Mouse (Mus musculus) right cerebral cortex, postnatal 25 days (tissue): ENCODE results near the gene Sel1l.
"Not testable (repeated sequence)": the region's sequence is repeated elsewhere in the genome, so short reads cannot be mapped to it uniquely, and the experiment has no call there.

Experiments used
- DNase-seq: peaks from one replicate; pipeline ENCODE4 v3.0.0; 2022

Sel1l gene

DNA sequence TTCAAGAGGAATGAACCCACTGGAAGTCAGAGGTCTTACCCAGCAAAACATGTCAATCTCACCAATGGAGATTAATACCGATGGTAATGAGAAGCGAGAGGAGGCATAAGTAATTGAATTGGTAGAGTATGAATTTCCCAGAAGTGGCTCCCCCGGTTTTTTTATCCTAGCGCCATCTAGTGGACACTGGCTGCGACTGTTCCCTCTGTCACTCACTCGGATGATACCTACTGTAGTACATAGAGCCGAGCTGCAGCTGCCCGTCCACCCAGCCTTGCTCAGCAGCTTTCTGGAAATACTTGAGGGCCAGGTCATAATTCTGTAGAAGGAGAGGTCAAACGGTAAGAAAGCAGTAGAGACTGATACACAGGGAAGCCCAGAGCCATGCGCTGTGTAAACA, 33.0 kb downstream of the Sel1l start:
- DNase-seq, result peak; percentile 47

DNA sequence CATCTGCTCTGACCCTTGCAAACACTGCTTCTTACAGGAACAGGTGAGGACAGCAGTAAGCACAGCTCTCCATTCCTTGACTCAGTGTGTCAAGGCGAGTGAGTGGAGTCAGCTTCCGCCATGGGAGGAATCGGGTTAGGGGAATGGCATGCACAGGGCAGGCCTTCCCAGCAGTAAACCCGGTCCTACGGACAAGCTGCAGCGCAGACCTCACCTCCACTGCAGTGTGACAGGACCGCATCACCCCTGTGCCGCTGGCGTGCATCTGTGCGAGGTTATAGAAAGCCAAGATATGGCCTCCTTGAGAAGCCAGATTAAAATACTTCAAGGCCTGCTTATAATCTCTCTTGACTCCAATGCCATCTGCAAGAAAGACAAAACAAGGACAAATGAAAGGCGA, 33.4 kb downstream of the Sel1l start:
- no peak for DNase-seq

DNA sequence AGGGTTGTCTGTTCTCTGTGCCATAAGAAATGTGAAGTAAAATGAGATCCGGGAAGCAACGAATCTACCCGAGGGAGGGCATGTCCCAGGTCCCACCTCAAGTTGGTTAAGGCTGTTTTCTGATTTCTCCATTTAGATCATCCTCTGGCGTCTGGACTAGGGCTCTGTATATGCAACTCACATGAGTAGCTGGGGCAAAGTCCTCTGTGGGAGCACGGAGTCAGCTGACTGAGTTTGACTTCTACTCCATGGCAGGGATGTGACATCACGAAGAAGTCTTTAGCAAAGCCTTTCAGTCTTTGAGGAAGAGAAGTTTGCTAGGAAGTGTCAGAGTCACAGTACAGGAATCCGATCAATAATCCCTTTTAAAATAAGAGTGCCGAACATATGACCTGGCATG, 40.0 kb downstream of the Sel1l start:
- no peak for DNase-seq

DNA sequence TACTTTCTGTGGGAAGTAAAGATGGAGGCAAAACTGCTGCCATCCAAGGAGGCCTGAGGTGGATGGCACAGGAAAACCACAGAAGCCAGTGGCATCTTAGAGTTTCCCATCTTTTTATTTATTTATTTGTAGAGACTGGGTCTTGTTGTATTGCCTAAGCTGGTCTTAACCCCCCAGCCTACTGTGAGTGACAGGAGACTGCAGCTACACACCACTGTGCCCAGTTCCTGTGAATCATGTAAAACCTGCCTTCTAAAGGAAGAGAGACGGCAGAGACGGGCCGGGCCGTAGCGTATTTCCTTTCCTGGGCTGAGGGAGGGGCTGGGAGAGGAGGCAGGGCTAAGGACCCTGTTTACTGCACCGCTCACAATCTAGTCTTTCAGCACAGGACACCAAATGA, 41.2 kb downstream of the Sel1l start:
- no peak for DNase-seq

DNA sequence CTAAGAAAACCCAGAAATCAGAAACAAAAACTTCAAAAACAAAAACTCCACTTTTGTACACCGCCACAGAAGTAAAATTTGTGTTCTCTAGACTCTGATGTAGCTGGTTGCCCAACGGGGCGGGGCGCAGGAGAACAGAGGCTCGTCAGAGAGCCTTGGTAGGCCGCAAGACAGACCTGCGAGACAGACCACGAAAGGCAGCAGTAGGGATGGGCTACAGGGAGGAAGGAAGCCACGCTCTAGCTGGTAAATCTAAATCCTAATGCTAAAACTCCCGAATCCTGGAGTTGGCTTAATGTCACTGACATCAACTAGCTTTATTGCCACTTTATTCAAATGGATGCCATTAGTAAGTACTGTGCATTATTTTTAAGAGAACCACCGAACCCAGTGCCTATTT, 41.9 kb downstream of the Sel1l start:
- no peak for DNase-seq

DNA sequence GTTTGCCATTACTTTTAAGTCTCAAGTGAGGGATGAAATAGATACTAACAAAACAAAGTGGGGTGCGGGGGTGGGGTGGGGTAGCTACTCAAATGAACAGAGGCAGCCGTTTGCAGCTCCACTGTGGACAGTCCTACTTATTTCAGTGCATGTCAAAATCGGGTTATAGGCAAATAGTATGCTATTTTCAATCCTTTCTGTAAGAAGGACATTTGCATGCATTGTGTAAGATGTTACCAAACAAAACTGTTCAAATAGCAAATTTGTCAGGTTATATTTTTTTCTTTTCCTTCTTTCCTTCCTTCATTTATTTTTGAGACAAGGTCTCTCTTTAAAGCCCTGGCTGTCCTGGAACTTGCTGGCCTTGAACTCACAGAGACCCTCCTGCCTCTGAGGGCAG, 44.7 kb downstream of the Sel1l start:
- DNase-seq, result no peak

DNA sequence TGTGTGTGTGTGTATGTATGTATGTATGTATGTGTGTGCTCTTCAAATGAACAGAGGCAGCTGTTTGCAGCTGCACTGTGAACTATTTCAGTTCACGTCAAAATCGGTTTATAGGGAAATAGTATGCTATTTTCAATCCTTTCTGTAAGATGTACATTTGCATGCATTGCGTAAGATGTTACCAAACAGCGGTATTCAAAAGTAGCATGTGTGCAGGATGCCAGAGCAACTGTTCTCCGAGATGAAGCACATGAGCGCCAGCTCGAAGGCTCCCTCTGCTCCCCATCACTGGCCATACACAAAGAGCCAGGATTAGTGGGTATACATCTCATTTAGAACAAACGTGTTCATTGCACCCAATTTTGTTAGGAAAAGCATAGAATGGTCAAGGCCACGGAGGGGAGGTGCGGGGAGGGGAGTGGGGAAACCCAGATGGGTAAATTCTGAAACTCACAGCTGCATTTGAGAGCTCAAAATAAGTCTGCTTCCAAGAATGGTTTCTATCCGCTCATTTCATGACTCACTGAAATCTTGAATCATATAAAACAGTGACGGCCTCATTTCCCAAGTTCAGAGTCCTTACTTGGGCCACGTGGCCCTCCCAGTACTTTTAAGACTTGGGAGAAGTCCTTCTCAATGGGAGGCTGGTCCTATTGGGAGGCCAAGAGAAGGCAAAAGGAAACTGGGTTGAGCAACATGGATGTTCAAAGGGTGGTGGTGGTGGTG, 45.6 kb downstream of the Sel1l start:
- DNase-seq, result peak; percentile 53

DNA sequence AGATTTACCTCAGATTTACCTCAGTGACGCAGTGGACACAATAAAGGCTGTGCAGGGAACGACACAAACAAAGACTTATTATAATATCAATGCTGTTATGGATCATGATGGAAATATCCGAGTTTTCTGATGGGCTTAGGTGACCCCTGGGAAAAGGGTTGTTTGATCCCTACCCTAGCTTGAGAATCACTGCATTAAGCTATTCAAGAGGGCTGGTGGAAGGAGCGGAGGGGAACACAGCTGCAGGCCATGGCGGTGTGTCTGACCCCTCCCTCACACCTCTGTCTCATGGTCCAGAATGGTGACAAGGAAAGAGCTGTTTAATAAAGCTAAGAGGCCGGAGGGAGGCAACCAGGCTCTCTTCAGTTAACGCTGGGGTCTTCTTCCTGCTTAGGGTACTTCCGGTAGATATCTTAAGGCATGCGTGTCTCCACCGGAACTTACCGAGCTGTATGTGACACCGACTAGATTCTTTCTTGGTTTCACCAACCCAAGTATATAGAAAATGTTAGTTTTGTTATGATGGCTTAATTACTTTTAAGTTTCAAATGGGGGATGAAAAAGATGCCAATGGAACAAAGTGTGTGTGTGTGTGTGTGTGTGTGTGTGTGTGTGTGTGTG, 46.3 kb downstream of the Sel1l start:
- DNase-seq, result no peak

DNA sequence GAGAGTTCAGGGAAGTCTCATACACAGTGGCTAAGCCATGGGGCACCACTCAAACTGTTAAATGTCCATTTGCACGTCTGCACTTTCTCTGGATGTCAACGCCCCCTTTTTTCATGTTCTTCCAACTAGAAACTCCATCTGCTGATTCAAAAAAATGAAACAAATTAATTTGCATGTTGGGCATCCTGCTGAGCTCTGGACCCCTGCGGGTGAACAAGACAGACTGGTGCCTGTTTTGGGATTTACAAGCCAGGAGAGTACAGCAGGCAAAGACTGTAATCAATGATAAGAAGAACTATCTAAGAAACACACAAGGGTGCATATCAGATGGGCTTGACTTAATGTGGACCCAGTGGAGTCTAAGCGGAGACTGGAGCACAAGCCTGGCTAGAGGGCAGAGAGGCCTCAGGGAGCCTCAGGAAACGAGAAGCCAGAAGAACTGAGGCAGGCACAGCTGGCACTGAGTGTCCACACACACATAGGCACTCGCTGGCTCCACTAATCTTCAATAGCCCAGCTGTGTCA, 48.0 kb downstream of the Sel1l start:
- DNase-seq, result no peak

DNA sequence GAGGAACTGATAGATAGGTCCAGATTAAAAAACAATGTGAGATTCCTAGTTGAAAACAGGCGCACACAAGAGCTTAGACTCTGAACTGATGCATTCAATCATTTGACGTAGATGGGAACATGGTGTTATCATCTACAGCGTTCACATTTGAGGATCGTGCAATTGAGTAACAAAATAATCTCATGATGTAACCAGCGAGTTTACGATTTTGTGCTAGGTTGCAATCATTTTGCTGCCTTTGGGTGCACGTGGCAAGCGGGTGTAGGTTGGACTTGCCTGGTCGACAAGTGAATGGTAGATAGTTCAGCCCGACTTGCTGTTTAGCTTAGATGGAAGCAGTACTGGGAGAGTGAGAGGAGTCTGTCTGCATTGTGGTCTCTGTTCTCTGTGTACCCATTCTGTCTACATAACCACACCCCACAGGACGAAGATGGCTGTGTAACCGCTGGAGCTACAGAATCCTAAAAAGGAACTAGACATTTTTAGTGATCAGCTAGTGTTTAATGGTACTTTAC, 49.1 kb downstream of the Sel1l start:
- no peak for DNase-seq

DNA sequence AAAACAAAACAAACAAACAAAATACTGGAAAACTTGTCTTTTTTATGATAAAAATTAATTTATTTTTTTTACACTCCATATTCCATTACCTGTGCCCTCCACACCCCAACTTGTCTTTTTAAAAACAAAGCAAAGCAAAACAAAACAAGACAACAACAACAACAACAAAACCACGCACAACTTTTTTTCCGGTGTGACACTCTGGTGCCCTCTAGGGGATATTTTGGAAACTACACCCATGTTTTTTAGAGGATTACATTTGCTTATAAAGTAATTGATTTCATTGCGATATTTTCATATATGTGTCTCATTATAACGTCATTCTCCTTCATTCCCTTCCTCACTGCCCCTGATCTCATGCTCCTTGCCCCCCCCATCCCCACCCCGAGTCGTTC, 49.6 kb downstream of the Sel1l start:
- DNase-seq, result no peak

DNA sequence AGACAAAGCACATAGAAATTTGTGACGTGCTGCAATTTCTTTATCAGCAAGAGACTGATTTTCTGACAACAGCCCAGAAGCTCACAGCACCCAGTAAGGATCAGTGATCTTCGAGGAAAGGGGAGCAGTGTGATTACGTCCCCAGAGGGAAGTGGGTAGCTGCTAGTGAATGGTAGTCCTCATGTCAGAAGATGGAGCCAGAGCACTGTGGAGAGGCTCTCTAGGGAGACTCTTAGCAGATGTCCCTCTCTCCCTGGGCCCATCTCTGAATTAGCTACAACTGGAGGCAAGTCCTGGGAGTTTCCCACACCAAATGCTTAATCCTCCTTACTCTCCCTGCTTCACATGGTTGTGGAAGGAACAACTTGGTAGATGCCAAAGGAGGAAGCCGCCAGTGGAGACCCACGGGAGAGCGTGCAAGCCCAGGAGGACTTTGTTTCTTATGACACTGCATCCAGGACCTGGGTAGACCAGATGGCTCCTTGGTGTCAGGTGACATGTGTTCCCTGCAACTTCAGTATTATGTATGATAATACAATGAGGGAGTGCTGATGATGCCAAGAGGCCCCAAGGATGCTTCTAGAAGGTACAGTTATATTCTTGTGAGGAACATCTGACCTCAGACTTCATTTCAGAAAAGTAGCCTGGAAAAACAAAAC, 50.1 kb downstream of the Sel1l start:
- no peak for DNase-seq

DNA sequence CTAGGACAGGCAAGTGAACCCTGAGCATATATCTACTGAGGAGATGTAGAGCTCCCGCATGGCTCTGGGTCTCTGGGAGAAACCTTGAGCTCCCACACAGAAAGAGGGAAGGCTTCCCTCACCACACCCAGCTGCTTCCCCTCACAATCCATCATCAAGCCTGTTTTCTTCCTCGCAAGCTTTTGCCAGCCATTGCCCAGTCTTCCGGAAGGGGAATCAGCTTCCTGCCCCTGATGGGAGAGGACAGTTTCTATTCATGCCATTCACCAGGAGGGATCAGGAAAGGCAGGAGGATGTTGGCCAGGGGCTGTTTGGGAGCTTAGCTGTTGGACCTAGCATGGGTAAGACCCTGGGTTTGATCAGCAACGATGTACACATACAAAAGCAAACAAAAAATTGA, 52.2 kb downstream of the Sel1l start:
- no peak for DNase-seq

DNA sequence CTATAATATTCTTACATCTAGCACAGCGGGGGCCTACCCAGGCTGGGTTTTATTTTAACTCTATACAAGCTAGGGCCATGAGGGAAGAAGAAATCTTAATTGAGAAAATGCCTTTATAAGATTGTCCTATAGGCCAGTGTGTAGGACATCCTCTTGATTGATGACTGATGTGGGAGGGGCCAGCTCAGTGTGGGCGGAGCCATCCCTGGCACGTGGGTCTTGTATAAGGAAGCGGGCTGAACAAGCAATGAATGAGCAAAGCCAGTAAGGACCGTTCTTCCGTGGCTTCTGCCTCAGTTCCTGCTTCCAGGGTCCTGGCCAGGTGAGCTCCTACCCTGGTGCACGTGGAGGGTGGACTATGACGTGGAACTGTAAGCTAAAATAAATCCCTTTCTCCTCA, 55.7 kb downstream of the Sel1l start:
- no peak for DNase-seq

DNA sequence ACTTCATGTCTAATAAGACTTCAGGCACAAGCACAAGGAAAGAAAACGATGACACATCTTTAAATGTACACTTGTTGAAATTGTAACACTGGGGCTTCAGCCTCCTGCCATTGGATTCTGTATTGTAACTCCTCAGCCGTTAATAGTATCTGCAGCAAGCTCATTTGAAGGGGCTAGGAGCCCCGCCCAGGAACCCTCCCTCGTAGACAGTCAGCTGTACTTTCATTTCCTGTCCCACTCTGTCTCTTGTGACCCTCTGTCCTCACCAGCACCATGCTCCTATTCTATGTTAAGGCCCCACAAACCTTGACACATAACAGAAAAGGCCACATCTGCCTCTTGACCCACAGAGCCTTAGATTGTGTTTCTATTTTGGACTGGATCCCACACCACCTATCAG, 57.1 kb downstream of the Sel1l start:
- DNase-seq, result no peak

DNA sequence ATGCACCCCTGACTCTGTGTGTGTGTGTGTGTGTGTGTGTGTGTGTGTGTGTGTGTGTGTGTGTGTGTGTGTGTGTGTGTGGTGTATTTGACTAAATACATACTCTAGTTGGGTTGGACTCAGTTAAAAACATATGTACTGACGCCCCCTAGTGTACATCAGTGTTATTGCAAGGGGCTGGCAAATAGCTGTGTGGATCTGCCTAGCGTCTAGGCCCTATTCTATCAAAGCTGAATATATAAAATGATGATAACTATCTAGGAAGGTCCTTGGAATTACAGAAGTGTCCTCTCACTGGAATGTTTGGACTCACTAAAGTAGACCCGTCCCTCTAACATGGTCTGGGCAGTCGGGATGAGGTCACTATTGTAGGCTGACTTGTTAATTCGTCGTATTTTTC, 59.2 kb downstream of the Sel1l start:
- DNase-seq, result peak; percentile 40

DNA sequence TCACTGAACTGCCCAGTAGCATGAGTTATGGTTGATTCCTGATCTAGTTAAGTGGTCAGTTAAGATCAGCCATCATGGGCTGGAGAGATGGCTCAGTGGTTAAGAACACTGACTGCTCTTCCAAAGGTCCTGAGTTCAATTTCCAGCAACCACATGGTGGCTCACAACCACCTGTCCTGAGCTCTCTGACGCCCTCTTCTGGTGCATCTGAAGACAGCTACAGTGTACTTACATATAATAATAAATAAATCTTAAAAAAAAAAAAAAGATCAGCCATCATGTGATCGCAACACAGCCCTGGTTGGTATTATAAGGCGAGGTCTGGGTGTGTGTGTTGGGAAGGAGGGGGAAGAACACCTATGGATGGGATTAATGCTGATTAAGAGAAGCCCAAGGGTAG, 60.5 kb downstream of the Sel1l start:
- DNase-seq, result not testable (repeated sequence)

DNA sequence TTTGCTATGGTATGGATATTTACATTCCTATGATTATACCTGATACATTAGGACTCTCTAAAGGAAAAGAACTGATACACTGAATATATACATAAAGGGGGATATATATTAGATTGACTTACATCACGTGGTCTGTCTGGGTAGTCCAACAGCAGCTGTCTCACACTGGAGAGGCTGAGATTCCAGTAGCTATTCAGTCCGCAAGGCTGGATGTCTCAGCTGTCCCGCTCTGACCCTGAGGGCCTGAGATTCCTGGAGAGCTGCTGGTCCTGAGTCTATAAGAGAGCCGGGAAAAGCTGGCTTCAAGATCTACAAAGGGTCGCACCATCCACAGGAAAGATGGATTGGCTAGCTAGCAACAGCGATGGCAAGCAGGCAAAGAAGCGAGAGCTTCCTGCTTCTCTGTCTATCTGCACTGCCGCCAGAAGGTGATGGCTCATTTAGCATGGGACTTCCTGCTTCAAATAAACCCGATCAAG, 61.0 kb downstream of the Sel1l start, which contains the start of gene Ston2:
Gene Ston2, minus strand, starts transcription at position 429 of the 479 bp plus-strand sequence.
- DNase-seq, result no peak

DNA sequence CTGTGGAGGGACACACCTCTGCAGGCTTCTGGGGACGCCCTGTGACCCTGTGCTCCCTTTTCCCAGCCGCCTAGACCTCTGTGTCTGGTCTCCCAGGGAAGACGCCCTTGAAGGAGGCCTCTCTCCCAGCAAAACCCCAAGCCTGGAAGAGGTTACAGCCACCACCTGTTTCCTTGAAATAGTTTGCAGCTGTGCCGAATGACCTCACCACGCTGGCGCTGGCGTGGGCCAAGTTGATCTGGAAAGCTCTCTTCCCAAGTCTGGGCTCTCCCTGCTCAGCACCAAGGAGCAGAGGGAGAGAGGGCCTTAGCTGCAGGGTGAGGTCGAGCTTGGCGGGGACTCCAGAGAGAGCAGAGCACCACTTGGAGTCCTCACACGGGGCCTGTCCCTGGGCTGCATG, 62.6 kb downstream of the Sel1l start:
- DNase-seq, result no peak

DNA sequence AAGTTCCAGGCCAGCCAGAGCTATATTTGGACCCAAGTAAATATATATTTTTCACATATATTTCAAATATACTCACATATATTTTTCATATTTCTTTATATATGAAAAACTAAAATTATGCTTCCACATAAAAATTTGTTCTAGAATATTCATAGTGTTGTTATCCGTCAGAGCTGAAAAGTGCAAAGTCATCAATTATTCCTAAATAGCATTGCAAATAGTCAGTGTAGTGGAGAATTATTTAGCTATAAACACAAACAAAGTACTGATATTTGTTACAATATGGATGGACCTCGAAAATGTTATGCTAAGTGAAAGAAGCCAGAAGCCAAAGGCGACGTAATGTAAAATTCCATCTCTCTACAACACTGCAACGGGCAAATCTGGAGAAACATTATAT, 67.5 kb downstream of the Sel1l start:
- no peak for DNase-seq

DNA sequence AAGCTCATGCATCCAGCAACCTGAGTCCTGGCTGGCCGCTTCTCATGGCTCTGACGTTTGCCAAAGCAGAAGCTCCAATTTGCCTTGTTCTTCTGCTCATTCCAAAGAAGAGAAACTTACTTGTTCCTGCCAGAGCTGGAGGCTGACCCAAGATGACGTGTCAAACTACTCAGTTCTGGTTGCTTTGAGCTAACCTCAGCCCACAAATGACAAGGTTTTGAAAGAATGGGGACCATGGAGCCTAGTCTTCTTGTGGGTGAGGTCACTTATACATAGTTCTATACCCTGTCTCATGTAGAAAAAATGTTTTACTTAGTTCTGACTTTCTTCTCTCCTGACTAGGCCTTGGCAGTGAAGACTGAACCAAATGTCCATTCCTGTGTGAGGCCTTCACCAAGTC, 68.4 kb downstream of the Sel1l start:
- no peak for DNase-seq

DNA sequence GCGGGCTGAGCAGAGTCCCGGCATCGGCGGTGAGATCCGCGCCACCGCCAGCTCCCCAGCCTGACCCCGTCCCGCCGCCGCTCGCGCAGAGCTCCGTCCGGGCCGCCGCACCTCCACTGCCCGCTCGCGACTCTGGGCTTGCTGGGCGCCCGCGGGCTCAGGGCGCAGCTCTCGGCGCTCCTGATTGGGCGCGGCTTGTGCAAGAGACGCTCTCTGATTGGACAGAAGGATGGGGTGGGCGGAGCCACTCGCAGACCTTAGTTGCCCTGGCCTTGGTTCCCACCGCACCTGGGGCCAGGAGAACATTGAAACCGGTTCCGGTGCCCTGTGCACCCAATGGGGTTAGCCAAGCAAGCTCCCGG, 70.0 kb downstream of the Sel1l start:
- DNase-seq, result peak; percentile 77

DNA sequence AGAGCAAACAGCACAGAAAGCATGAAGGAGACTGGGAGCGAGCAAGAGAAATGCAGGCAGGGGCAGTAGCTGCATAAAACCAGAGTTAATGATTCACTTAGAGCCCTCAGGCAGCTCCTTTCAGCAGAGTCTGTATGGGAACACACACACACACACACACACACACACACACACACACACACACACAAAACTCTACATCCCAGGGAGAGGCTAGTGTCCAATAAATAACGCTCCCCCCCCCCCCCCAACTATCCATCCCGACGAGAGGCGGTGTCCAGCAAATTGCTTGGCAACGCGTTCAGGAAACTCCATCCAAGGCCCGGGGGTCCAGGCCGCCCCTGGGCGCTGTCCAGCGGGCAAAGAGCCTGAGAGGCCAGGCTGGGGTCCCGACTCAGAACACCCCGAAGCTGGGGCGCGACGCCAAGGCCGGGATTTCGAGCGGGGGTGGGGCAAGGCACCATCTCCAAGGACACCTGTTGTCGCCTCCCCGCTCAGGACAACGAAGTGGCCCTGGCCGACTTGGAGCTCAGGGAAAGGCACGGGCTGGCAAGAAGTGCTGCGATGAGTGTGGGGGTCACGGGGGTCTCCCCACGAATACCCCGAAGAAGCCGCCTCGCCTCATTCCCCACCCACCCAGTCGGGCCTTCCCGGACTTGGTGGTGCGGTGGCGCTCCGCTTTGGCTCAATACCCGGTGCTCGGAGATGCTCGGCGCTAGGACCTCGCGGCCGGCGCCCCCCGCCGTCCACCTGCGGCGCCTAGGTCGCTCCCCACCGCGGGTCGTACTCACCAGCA, 70.5 kb downstream of the Sel1l start:
- DNase-seq, result peak; percentile 44
